Mouse (Mus musculus): Measurements from ENCODE around the gene Dapl1. TPM values are rescaled to one million over a fixed set of nuclear protein-coding genes. Genes with fewer than 3 reads are reported as not detected.

Gene Dapl1
- polyA plus RNA-seq, 1 experiment from 2014 or later, result 2.2 TPM

DNA sequence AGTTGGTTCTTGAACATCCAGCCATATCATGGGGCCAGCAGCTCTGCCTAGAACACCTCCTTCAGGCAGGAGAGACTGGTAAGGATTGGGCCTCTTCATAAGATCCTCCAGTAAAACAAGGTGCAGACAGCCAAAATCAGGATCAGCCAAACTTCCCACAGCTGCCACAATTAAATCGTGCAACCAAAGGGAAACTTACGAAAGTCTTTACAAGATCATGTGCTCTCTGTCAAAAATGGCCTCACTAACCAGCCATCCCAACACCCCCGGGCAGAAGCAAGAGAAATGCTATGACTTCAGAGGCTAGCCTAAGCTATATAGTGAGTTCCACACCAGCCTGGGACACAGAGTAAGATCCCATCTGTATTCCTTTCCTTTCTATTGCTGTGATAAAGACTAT lies 35.9 kb upstream of the Dapl1 start:
- H3K4me2 ChIP-seq (ENCODE audit: low read depth, low read length), result no peak overlapping the region
- WGBS, result 87% methylated on average over 3 of the region's 3 CpGs
- no peak for ATAC-seq (replicated peaks; ENCODE audit: extremely low read depth, insufficient read depth, low FRiP score)

GRCm38 (mm10) chr2:59448921-59449320 lies 35.5 kb upstream of the Dapl1 start:
- Histone ChIP-seq H3K4me2 (ENCODE audit: low read depth, low read length) (no peak overlapping the region), H3K4me3 (ENCODE audit: low read length) (no peak overlapping the region), H3K4me1 (ENCODE audit: control insufficient read depth, insufficient read depth, low read length) (no peaks in the 10 kb centered on the region), H3K27me3 (ENCODE audit: control insufficient read depth, insufficient read depth, low read length) (no peaks in the 10 kb centered on the region), H3K27ac (ENCODE audit: low read length) (no peak overlapping the region), H3K9me3 (replicated peaks; ENCODE audit: control insufficient read depth, low read length) (0 out of 2 replicates have a peak, but pooled peaks cover 2% of the 10 kb centered on the region), H3K36me3 (ENCODE audit: control insufficient read depth, insufficient read depth) (no peaks in the 10 kb centered on the region), H3K9ac (ENCODE audit: low read length) (no peak overlapping the region)
- 59% methylated on average over 4 of the region's 4 CpGs for WGBS
- ATAC-seq (replicated peaks; ENCODE audit: extremely low read depth, insufficient read depth, low FRiP score), result no peak

More for the DNA sequence above, 35.9 kb upstream of the Dapl1 start:
- no peak overlapping the region for H3K4me3 ChIP-seq (ENCODE audit: low read length)
- no peaks in the 10 kb centered on the region for H3K27me3 ChIP-seq (ENCODE audit: control insufficient read depth, insufficient read depth, low read length)
- no peak overlapping the region for H3K9ac ChIP-seq (ENCODE audit: low read length)
- 0 out of 2 replicates have a peak, but pooled peaks cover 2% of the 10 kb centered on the region for H3K9me3 ChIP-seq (replicated peaks; ENCODE audit: control insufficient read depth, low read length)
- H3K27ac ChIP-seq (ENCODE audit: low read length), result no peak overlapping the region
- H3K36me3 ChIP-seq (ENCODE audit: control insufficient read depth, insufficient read depth), result no peaks in the 10 kb centered on the region
- no peaks in the 10 kb centered on the region for H3K4me1 ChIP-seq (ENCODE audit: control insufficient read depth, insufficient read depth, low read length)

DNA sequence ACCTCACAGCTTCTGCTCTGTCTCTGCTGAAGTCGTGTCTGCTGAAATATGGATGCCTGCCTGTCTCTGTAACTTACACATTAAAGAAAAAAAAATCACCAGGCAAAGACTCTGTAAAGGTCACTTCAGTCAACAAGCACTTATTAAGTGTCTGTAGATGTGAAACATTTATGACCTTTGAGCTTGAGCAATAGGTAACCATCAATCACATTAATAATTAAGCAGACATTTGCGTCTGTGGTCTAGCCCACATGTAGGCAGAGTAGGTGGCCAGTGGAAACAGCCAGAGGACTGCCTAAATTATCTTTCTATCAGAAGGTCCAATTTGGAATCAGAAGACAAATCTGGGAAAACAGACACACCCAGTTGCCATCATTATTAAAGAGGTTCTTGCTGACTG lies 32.8 kb upstream of the Dapl1 start:
- Histone ChIP-seq H3K4me2 (ENCODE audit: low read depth, low read length) (no peak overlapping the region), H3K9me3 (replicated peaks; ENCODE audit: control insufficient read depth, low read length) (no peaks in the 10 kb centered on the region; the same call in 1 of the 2 replicates), H3K36me3 (ENCODE audit: control insufficient read depth, insufficient read depth) (no peaks in the 10 kb centered on the region), H3K4me1 (ENCODE audit: control insufficient read depth, insufficient read depth, low read length) (no peaks in the 10 kb centered on the region), H3K9ac (ENCODE audit: low read length) (no peak overlapping the region), H3K27ac (ENCODE audit: low read length) (no peak overlapping the region), H3K27me3 (ENCODE audit: control insufficient read depth, insufficient read depth, low read length) (no peaks in the 10 kb centered on the region), H3K4me3 (ENCODE audit: low read length) (no peak overlapping the region)
- 89% methylated on average over 2 of the region's 2 CpGs for WGBS
- ATAC-seq (replicated peaks; ENCODE audit: extremely low read depth, insufficient read depth, low FRiP score), result no peak

DNA sequence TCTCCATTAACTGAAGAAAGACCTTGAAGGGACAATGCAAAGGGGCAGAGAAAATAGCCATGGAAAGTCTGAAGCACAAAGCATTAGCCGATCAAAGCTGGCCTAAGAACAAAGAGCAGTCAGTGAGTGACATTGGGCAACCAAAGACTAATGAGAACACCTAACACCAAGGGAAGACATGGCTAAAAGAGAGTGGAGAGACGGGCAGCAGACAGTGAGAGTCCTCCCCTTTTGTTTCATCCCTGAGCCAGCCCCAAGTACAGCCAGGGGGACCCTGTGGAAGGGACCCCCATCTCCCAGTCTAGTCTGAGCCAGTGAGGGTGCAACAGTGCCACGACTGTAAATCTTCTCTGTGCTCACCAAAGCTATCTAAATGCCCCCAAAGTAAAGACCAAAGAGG lies 32.4 kb upstream of the Dapl1 start:
- Histone ChIP-seq H3K9ac (ENCODE audit: low read length) (no peak overlapping the region), H3K4me3 (ENCODE audit: low read length) (no peak overlapping the region), H3K36me3 (ENCODE audit: control insufficient read depth, insufficient read depth) (no peaks in the 10 kb centered on the region), H3K4me2 (ENCODE audit: low read depth, low read length) (no peak overlapping the region), H3K4me1 (ENCODE audit: control insufficient read depth, insufficient read depth, low read length) (no peaks in the 10 kb centered on the region), H3K27me3 (ENCODE audit: control insufficient read depth, insufficient read depth, low read length) (no peaks in the 10 kb centered on the region), H3K9me3 (replicated peaks; ENCODE audit: control insufficient read depth, low read length) (no peaks in the 10 kb centered on the region; the same call in 1 of the 2 replicates), H3K27ac (ENCODE audit: low read length) (no peak overlapping the region)
- ATAC-seq (replicated peaks; ENCODE audit: extremely low read depth, insufficient read depth, low FRiP score), result no peak
- 66% methylated on average over 3 of the region's 3 CpGs for WGBS

- 79% methylated on average over 6 of the region's 6 CpGs for WGBS
Observed at GRCm38 (mm10) chr2:59462086-59462485, 22.4 kb upstream of the Dapl1 start.

GRCm38 (mm10) chr2:59463428-59464182 lies 20.8 kb upstream of the Dapl1 start:
- Histone ChIP-seq H3K27ac (ENCODE audit: low read length) (no peak overlapping the region), H3K4me3 (ENCODE audit: low read length) (no peak overlapping the region), H3K27me3 (ENCODE audit: control insufficient read depth, insufficient read depth, low read length) (no peaks in the 10 kb centered on the region), H3K4me2 (ENCODE audit: low read depth, low read length) (no peak overlapping the region), H3K9me3 (replicated peaks; ENCODE audit: control insufficient read depth, low read length) (peaks cover 3% of the 10 kb centered on the region; the same call in 1 of the 2 replicates), H3K36me3 (ENCODE audit: control insufficient read depth, insufficient read depth) (no peaks in the 10 kb centered on the region; the same call in 1 of the 2 replicates), H3K4me1 (ENCODE audit: control insufficient read depth, insufficient read depth, low read length) (0 out of 2 replicates have a peak, but pooled peaks cover 4% of the 10 kb centered on the region), H3K9ac (ENCODE audit: low read length) (no peak overlapping the region)
- 67% methylated on average over 12 of the region's 12 CpGs for WGBS
- no peak for ATAC-seq (replicated peaks; ENCODE audit: extremely low read depth, insufficient read depth, low FRiP score)

More at GRCm38 (mm10) chr2:59462086-59462485, 22.4 kb upstream of the Dapl1 start:
- Histone ChIP-seq H3K4me1 (ENCODE audit: control insufficient read depth, insufficient read depth, low read length) (0 out of 2 replicates have a peak, but pooled peaks cover 4% of the 10 kb centered on the region), H3K9me3 (replicated peaks; ENCODE audit: control insufficient read depth, low read length) (peaks cover 3% of the 10 kb centered on the region; the same call in 1 of the 2 replicates), H3K27me3 (ENCODE audit: control insufficient read depth, insufficient read depth, low read length) (no peaks in the 10 kb centered on the region), H3K4me3 (ENCODE audit: low read length) (no peak overlapping the region), H3K9ac (ENCODE audit: low read length) (no peak overlapping the region), H3K27ac (ENCODE audit: low read length) (no peak overlapping the region), H3K36me3 (ENCODE audit: control insufficient read depth, insufficient read depth) (no peaks in the 10 kb centered on the region; the same call in 1 of the 2 replicates), H3K4me2 (ENCODE audit: low read depth, low read length) (no peak overlapping the region)
- no peak for ATAC-seq (replicated peaks; ENCODE audit: extremely low read depth, insufficient read depth, low FRiP score)

DNA sequence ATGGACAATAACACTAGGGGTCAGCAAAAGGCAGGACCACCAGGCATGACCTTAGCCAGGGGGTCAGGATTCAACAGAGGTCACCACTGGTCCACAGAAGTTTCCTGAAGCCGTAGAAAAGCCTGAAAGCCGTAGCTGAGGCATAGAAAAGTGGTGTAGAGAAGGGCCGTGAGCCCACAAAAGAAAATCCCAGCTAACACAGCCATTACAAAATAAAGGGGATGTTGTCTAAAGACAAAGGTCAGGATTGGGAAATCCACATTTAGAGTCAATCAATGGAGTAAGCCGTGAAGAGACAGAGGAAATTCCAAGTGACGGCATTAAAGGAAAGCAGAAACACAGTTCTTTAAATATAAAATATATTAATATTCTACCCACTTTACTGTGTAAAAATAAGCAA lies 18.8 kb upstream of the Dapl1 start:
- Histone ChIP-seq H3K4me1 (ENCODE audit: control insufficient read depth, insufficient read depth, low read length) (0 out of 2 replicates have a peak, but pooled peaks cover 4% of the 10 kb centered on the region), H3K27me3 (ENCODE audit: control insufficient read depth, insufficient read depth, low read length) (no peaks in the 10 kb centered on the region), H3K27ac (ENCODE audit: low read length) (no peak overlapping the region), H3K4me3 (ENCODE audit: low read length) (no peak overlapping the region), H3K9ac (ENCODE audit: low read length) (no peak overlapping the region), H3K4me2 (ENCODE audit: low read depth, low read length) (no peak overlapping the region), H3K9me3 (replicated peaks; ENCODE audit: control insufficient read depth, low read length) (no peaks in the 10 kb centered on the region), H3K36me3 (ENCODE audit: control insufficient read depth, insufficient read depth) (no peaks in the 10 kb centered on the region)
- ATAC-seq (replicated peaks; ENCODE audit: extremely low read depth, insufficient read depth, low FRiP score), result no peak
- 86% methylated on average over 5 of the region's 5 CpGs for WGBS

DNA sequence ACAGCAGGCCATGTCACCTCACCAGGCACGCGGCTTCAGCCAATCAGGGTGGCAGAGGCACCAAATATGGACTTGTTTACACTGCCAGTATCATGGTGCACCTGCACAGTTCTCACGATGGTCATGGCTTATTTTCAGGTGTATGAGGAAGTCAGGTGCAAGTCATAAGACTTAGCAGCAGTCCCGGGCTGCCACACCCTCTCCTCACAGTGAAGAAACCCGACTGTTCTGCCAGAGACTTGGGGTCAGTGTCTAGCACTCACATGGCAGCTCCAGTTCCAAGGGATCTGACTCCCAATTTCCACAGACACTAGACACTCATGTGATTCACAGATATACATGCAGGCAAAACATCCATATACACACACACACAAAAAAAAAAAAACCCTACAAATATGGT lies 18.1 kb upstream of the Dapl1 start:
- ATAC-seq (replicated peaks; ENCODE audit: extremely low read depth, insufficient read depth, low FRiP score), result no peak
- no peaks in the 10 kb centered on the region for H3K36me3 ChIP-seq (ENCODE audit: control insufficient read depth, insufficient read depth)
- H3K27ac ChIP-seq (ENCODE audit: low read length), result no peak overlapping the region
- 76% methylated on average over 5 of the region's 5 CpGs for WGBS
- H3K4me1 ChIP-seq (ENCODE audit: control insufficient read depth, insufficient read depth, low read length), result peaks cover 5% of the 10 kb centered on the region; the same call in 1 of the 2 replicates
- H3K4me3 ChIP-seq (ENCODE audit: low read length), result no peak overlapping the region
- no peak overlapping the region for H3K9ac ChIP-seq (ENCODE audit: low read length)
- no peaks in the 10 kb centered on the region for H3K27me3 ChIP-seq (ENCODE audit: control insufficient read depth, insufficient read depth, low read length)
- no peaks in the 10 kb centered on the region for H3K9me3 ChIP-seq (replicated peaks; ENCODE audit: control insufficient read depth, low read length)
- H3K4me2 ChIP-seq (ENCODE audit: low read depth, low read length), result no peak overlapping the region

- Histone ChIP-seq H3K4me2 (ENCODE audit: low read depth, low read length) (no peak overlapping the region), H3K4me1 (ENCODE audit: control insufficient read depth, insufficient read depth, low read length) (peaks cover 6% of the 10 kb centered on the region; the same call in 1 of the 2 replicates), H3K27ac (ENCODE audit: low read length) (no peak overlapping the region), H3K9me3 (replicated peaks; ENCODE audit: control insufficient read depth, low read length) (no peaks in the 10 kb centered on the region), H3K9ac (ENCODE audit: low read length) (no peak overlapping the region), H3K36me3 (ENCODE audit: control insufficient read depth, insufficient read depth) (no peaks in the 10 kb centered on the region), H3K27me3 (ENCODE audit: control insufficient read depth, insufficient read depth, low read length) (no peaks in the 10 kb centered on the region), H3K4me3 (ENCODE audit: low read length) (no peak overlapping the region)
- ATAC-seq (replicated peaks; ENCODE audit: extremely low read depth, insufficient read depth, low FRiP score), result no peak
- WGBS, result 27% methylated on average over 4 of the region's 4 CpGs
Observed at GRCm38 (mm10) chr2:59467085-59467484, 17.4 kb upstream of the Dapl1 start.
